Mouse (Mus musculus) lung, postnatal 0 days (tissue): ENCODE results near the gene Trim29.

ENCODE experiments used
- CTCF ChIP-seq: IDR thresholded peaks from 2 replicates; pipeline ENCODE4 v1.5.1; 2016; ENCODE audit warnings: antibody characterized with exemption, mild to moderate bottlenecking
- EP300 ChIP-seq: IDR thresholded peaks from 2 replicates; pipeline ENCODE4 v1.6.1; 2016; ENCODE audit warnings: antibody characterized with exemption, mild to moderate bottlenecking, control low read depth

GRCm38 (mm10) chr9:43273735-43274134 is 36.9 kb upstream of the Trim29 start:
- TF ChIP-seq EP300 (no peak), CTCF (no peak)
